Mouse (Mus musculus): ENCODE measurements around the gene Ptch2.

- TF ChIP-seq POLR2A (IDR thresholded peaks at IDR 0.05; ENCODE audit: extremely low read depth, insufficient read depth, low read length) (no peak), CTCF (IDR thresholded peaks at IDR 0.05; ENCODE audit: low read depth, low read length) (no peak)
These were observed 44.7 kb downstream of the Ptch2 start for GRCm38 (mm10) chr4:117140613-117141012.

All from liver, adult 2 months (tissue).